Mouse (Mus musculus): ENCODE data around the gene Pias4.
"Not testable (repeated sequence)": the region's sequence is repeated elsewhere in the genome, so short reads cannot be mapped to it uniquely, and the experiment has no call there.

- TF ChIP-seq CTCF (IDR thresholded peaks at IDR 0.05; ENCODE audit: low read depth); EP300 (optimal IDR thresholded peaks at IDR 0.05): not testable (repeated sequence)
These were observed 14.1 kb upstream of the Pias4 start for GRCm38 (mm10) chr10:81181860-81182259.

Data from stomach, postnatal 0 days (tissue).